Mouse (Mus musculus): Measurements from ENCODE around the gene Olfr340. TPM values are rescaled to one million over a fixed set of nuclear protein-coding genes. Genes with fewer than 3 reads are reported as not detected.

Olfr340 gene
- polyA plus RNA-seq (2014; fragmentation: Illumina TruSeq; extraction: RNeasy Lipid Tissue Mini Kit (QIAGEN cat#74804); ENCODE audit: low replicate concordance): not detected

GRCm38 (mm10) chr2:36452287-36452686 lies at the start of gene Olfr340:
TSS of gene Olfr340 (plus strand) at chr2:36452587.

GRCm38 (mm10) chr2:36418647-36419046 lies 33.7 kb upstream of the Olfr340 start, which contains the start of gene Olfr339:
TSS of gene Olfr339 (plus strand) at chr2:36418947.

GRCm38 (mm10) chr2:36482368-36482767 lies 30.0 kb downstream of the Olfr340 start, which contains the start of gene Olfr341:
TSS of gene Olfr341 (minus strand) at chr2:36482468.

Other genes with a start within 250 kb of the Olfr340 start
- gene Ptgs1, start 222.2 kb upstream of the Olfr340 start, polyA plus RNA-seq (2014; fragmentation: Illumina TruSeq; extraction: RNeasy Lipid Tissue Mini Kit (QIAGEN cat#74804); ENCODE audit: low replicate concordance): 24.4 TPM
- gene Olfr338, start 79.1 kb upstream of the Olfr340 start, polyA plus RNA-seq (2014; fragmentation: Illumina TruSeq; extraction: RNeasy Lipid Tissue Mini Kit (QIAGEN cat#74804); ENCODE audit: low replicate concordance): not detected
- not detected for gene Olfr339, start 33.6 kb upstream of the Olfr340 start, polyA plus RNA-seq (2014; fragmentation: Illumina TruSeq; extraction: RNeasy Lipid Tissue Mini Kit (QIAGEN cat#74804); ENCODE audit: low replicate concordance)
- gene Olfr341, start 29.9 kb downstream of the Olfr340 start, polyA plus RNA-seq (2014; fragmentation: Illumina TruSeq; extraction: RNeasy Lipid Tissue Mini Kit (QIAGEN cat#74804); ENCODE audit: low replicate concordance): not detected
- not detected for gene Olfr342, start 72.4 kb downstream of the Olfr340 start, polyA plus RNA-seq (2014; fragmentation: Illumina TruSeq; extraction: RNeasy Lipid Tissue Mini Kit (QIAGEN cat#74804); ENCODE audit: low replicate concordance)
- gene Olfr344, start 114.1 kb downstream of the Olfr340 start, polyA plus RNA-seq (2014; fragmentation: Illumina TruSeq; extraction: RNeasy Lipid Tissue Mini Kit (QIAGEN cat#74804); ENCODE audit: low replicate concordance): not detected
- gene Olfr345, start 187.5 kb downstream of the Olfr340 start, polyA plus RNA-seq (2014; fragmentation: Illumina TruSeq; extraction: RNeasy Lipid Tissue Mini Kit (QIAGEN cat#74804); ENCODE audit: low replicate concordance): not detected
- not detected for gene Olfr346, start 233.2 kb downstream of the Olfr340 start, polyA plus RNA-seq (2014; fragmentation: Illumina TruSeq; extraction: RNeasy Lipid Tissue Mini Kit (QIAGEN cat#74804); ENCODE audit: low replicate concordance)